Comparison of ENCODE assay signal across 15 mouse cellular contexts in genomic region chr16:57401702-57402101, GRCm38 (mm10). TPM values are rescaled to one million over a fixed set of nuclear protein-coding genes. Genes with fewer than 3 reads are reported as not detected.
A peak's percentile ranks its signal among the peaks of the same experiment; 100 is the strongest.
DNase-seq lines count a peak whose midpoint lies in the region; ATAC-seq and TF ChIP-seq lines count a peak whose summit lies in the region.
"Had no signal": no experiment of that assay in that cellular context is flagged by ENCODE, and none has a peak within 500 bp of the region (broad histone marks: within the 10 kb centered on the region; RNA-seq: fewer than 3 reads in every experiment).

No protein-coding gene starts in this region.

- H3K9me3 ChIP-seq in heart, embryonic 11.5 days (replicated peaks; ENCODE audit: control insufficient read depth, low read length) = no peaks in the 10 kb centered on the region
- H3K9me3 ChIP-seq in kidney, postnatal 0 days (replicated peaks; ENCODE audit: low read length) = no peaks in the 10 kb centered on the region
- no peaks in the 10 kb centered on the region for H3K9me3 ChIP-seq in embryonic facial prominence, embryonic 14.5 days (ENCODE audit: control insufficient read depth, low read length)
- no peaks in the 10 kb centered on the region for H3K9me3 ChIP-seq in limb, embryonic 15.5 days
- H3K9me3 ChIP-seq: hindbrain, embryonic 12.5 days; megakaryocyte, embryonic 14.5 days had no signal

- intact Hi-C loops in heart, postnatal 25 days (cut with DNase I) = no loop called here

- ATAC-seq in heart, embryonic 11.5 days (replicated peaks; ENCODE audit: insufficient number of reproducible peaks, low FRiP score, low TSS enrichment) = no peak
- ATAC-seq in kidney, postnatal 0 days (replicated peaks; ENCODE audit: low FRiP score, low read depth) = no peak
- ATAC-seq in embryonic facial prominence, embryonic 14.5 days (ENCODE audit: low read depth) = no peak
- no peak for ATAC-seq in limb, embryonic 15.5 days (ENCODE audit: insufficient number of reproducible peaks, low FRiP score, low TSS enrichment, low read depth)
- ATAC-seq: forebrain, postnatal 0 days had no signal

- no peaks in the 10 kb centered on the region for H3K4me1 ChIP-seq in heart, embryonic 11.5 days (ENCODE audit: control insufficient read depth, insufficient read depth, low read length)
- H3K4me1 ChIP-seq in kidney, postnatal 0 days (replicated peaks; ENCODE audit: insufficient read depth, low read length) = peaks cover 4% of the 10 kb centered on the region; the same call in 1 of the 2 replicates
- H3K4me1 ChIP-seq in embryonic facial prominence, embryonic 14.5 days (ENCODE audit: control insufficient read depth, insufficient read depth, low read length) = peaks cover 25% of the 10 kb centered on the region
- peaks cover 37% of the 10 kb centered on the region for H3K4me1 ChIP-seq in limb, embryonic 15.5 days
- H3K4me1 ChIP-seq: hindbrain, embryonic 12.5 days had no signal

- H3K27ac ChIP-seq in heart, embryonic 11.5 days (ENCODE audit: low read depth, low read length) = peak overlapping the region; percentile 51
- peak overlapping the region; percentile 63 for H3K27ac ChIP-seq in kidney, postnatal 0 days
- 0 out of 2 replicates have a peak overlapping the region, but pooled peaks have one; percentile 40 for H3K27ac ChIP-seq in embryonic facial prominence, embryonic 14.5 days (replicated peaks; ENCODE audit: low read depth, low read length)
- H3K27ac ChIP-seq in limb, embryonic 15.5 days = peak overlapping the region; percentile 27; the same call in 1 of the 2 replicates
- H3K27ac ChIP-seq: hindbrain, embryonic 12.5 days had no signal

- no peak for DNase-seq in heart, postnatal 25 days (ENCODE audit: low spot score)
- DNase-seq in kidney, postnatal 0 days (ENCODE audit: low spot score) = peak; percentile 77
- DNase-seq in kidney, adult 8-10 months = no peak
- no peak for DNase-seq in embryonic facial prominence, embryonic 14.5 days (ENCODE audit: low spot score)
- no peak for DNase-seq in Muller cell, postnatal 12 days (ENCODE audit: inconsistent ontology term)
- no peak for DNase-seq in urinary bladder, postnatal 10 days (ENCODE audit: low spot score)
- DNase-seq: adrenal gland, adult 8-10 months; cerebellum, adult 8-10 months; forebrain, postnatal 0 days; gastrocnemius, postnatal 10 days had no signal

- no peak for TF ChIP-seq CTCF in kidney, postnatal 0 days (IDR thresholded peaks at IDR 0.05; ENCODE audit: low read depth)

- WGBS in heart, embryonic 11.5 days (ENCODE audit: insufficient replicate concordance) = 42% methylated on average over 6 of the region's 6 CpGs
- WGBS in kidney, postnatal 0 days = 43% methylated on average over 6 of the region's 6 CpGs
- 28% methylated on average over 6 of the region's 6 CpGs for WGBS in embryonic facial prominence, embryonic 14.5 days
- WGBS in limb, embryonic 15.5 days = 31% methylated on average over 6 of the region's 6 CpGs

- no peaks in the 10 kb centered on the region for H3K27me3 ChIP-seq in heart, embryonic 11.5 days (ENCODE audit: control insufficient read depth, insufficient read depth, low read length)
- no peaks in the 10 kb centered on the region for H3K27me3 ChIP-seq in kidney, postnatal 0 days (ENCODE audit: insufficient read depth, low read length)
- H3K27me3 ChIP-seq in embryonic facial prominence, embryonic 14.5 days (replicated peaks; ENCODE audit: control insufficient read depth, insufficient read depth, low read length) = no peaks in the 10 kb centered on the region
- H3K27me3 ChIP-seq in limb, embryonic 15.5 days = no peaks in the 10 kb centered on the region
- H3K27me3 ChIP-seq: hindbrain, embryonic 12.5 days; megakaryocyte, embryonic 14.5 days had no signal

- no peak overlapping the region for H3K4me3 ChIP-seq in heart, embryonic 11.5 days (ENCODE audit: low read depth, low read length)
- H3K4me3 ChIP-seq in kidney, postnatal 0 days (replicated peaks; ENCODE audit: low read depth, low read length) = no peak overlapping the region
- H3K4me3 ChIP-seq in embryonic facial prominence, embryonic 14.5 days (ENCODE audit: low read depth, low read length) = no peak overlapping the region
- no peak overlapping the region for H3K4me3 ChIP-seq in limb, embryonic 15.5 days
- H3K4me3 ChIP-seq: hindbrain, embryonic 12.5 days; megakaryocyte, embryonic 14.5 days had no signal

- no peak overlapping the region for H3K4me2 ChIP-seq in heart, embryonic 11.5 days
- H3K4me2 ChIP-seq in kidney, postnatal 0 days (ENCODE audit: low read length) = no peak overlapping the region
- H3K4me2 ChIP-seq in embryonic facial prominence, embryonic 14.5 days (ENCODE audit: low read depth, low read length) = no peak overlapping the region
- H3K4me2 ChIP-seq in limb, embryonic 15.5 days = no peak overlapping the region
- H3K4me2 ChIP-seq: hindbrain, embryonic 12.5 days; liver, embryonic 11.5 days had no signal

- no peaks in the 10 kb centered on the region for H3K36me3 ChIP-seq in heart, embryonic 11.5 days (ENCODE audit: control insufficient read depth, insufficient read depth, low read length)
- no peaks in the 10 kb centered on the region for H3K36me3 ChIP-seq in kidney, postnatal 0 days (ENCODE audit: insufficient read depth, low read length)
- H3K36me3 ChIP-seq in embryonic facial prominence, embryonic 14.5 days (ENCODE audit: control insufficient read depth, insufficient read depth, low read length) = no peaks in the 10 kb centered on the region
- H3K36me3 ChIP-seq in limb, embryonic 15.5 days = no peaks in the 10 kb centered on the region
- H3K36me3 ChIP-seq: hindbrain, embryonic 12.5 days had no signal

- H3K9ac ChIP-seq in heart, embryonic 11.5 days (ENCODE audit: low read depth, low read length) = no peak overlapping the region
- H3K9ac ChIP-seq in kidney, postnatal 0 days (ENCODE audit: low read depth, low read length) = no peak overlapping the region
- no peak overlapping the region for H3K9ac ChIP-seq in embryonic facial prominence, embryonic 14.5 days (ENCODE audit: low read depth, low read length)
- H3K9ac ChIP-seq in limb, embryonic 15.5 days = no peak overlapping the region
- H3K9ac ChIP-seq: forebrain, postnatal 0 days; hindbrain, embryonic 12.5 days had no signal

RNA-seq across cellular contexts. Expression of gene Filip1l, which starts 48.8 kb away (rescaled TPM):
- 26.0 and 26.8 TPM in 2 replicates for polyA plus RNA-seq in heart, embryonic 11.5 days (2014; fragmentation: Nextera tagmentation; extraction: Ambion mirVana)
- 10 to 100 TPM; 32.9 to 40.7 TPM for total RNA-seq in heart, postnatal 25 days (2021)
- polyA plus RNA-seq in kidney, postnatal 0 days (2015; fragmentation: Nextera tagmentation; extraction: Ambion mirVana) = 30.4 and 32.5 TPM in 2 replicates
- 25.5 and 30.2 TPM in 2 replicates for polyA plus RNA-seq in embryonic facial prominence, embryonic 14.5 days (2014; fragmentation: Nextera tagmentation; extraction: Ambion mirVana)
- polyA plus RNA-seq in limb, embryonic 15.5 days (2015; fragmentation: Nextera tagmentation; extraction: Ambion mirVana) = 46.3 and 46.8 TPM in 2 replicates
